Mouse (Mus musculus): ENCODE data around the gene Rab11fip5.

Gene Rab11fip5

DNA sequence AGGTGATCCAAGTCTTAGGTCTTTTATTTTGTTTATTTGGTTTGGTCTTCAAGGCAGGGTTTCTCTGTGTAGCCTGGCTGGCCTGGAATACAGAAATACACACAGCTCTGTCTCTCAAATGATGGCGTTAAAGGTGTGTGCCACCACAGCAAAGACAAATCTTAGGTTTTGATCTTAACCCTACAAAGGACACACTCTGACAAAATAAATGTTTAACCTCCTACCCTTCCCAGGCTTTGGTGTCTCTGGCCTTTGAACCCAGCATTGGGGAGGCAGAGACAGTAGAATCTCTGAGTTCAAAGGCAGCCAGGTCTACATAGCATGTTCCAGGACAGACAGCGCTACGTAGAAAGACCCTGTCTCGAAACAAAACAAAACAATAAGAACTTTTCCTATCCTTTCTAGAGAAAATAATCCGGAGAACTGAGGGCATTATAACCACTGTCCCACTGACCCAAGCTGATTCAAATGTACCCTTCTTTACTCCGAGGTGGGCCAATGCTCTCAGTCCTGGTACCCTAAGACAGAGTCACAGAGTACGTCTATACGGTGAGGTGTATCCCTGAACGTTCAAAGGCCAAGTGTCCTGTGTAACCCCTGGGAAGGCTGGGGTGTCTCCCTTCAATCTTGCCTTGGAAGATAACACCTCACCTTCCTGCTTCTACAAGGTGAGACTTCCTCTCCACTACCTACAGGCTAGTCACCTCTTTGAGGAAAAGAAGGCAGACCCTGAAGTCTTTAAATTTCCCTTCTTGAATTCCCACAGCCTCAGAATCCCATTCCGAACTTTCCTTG, 1.2 kb downstream of the Rab11fip5 start:
- no peak for DNase-seq (ENCODE audit: low read depth, low spot score)

DNA sequence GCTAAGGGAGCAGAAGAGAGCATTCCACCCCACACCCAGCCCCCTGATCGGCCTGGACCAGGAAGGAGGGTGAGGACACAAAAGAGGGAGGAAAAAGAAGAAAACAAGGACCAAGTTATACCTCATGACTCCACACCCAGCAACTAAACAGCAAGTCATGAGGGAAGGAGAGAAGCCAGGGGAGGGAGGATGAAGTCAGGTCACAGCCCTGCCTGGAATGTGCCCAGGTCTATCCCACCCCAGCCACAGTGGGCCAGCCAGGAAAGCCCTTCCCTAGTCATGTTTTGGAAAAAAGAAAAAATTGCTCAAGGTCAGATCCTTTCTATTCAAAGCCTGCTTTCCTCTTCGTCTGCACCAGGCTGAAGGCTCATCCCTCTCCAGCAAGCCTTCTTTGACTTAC, 1.9 kb downstream of the Rab11fip5 start:
- no peak for DNase-seq (ENCODE audit: low read depth, low spot score)

DNA sequence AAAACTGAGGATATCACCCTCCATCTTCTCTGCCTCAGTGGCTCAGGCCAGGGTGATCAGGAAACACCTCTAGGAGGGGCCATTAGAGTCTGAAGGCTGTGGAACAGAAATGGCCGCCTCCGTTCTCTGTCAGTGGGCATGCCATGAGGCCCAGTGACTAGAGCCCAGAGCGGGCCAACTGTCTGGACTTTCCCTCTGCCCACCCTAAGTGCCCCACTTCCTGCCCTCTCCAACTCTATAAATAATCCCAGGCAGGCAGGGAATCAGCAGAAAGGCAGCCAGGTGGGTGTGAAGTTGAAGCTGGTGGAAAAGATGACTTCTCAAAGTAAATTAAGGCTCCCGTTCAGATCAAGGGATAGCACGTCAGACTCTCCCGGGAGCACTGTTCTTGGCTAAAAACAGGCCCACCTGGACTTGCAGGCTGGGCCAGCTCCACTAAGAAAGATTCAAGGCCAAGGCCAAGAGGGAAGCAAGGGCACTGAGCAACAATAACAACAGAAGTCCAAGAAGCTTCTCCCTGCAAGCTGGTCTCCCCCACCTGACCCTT, 2.5 kb downstream of the Rab11fip5 start:
- DNase-seq (ENCODE audit: low read depth, low spot score): no peak

DNA sequence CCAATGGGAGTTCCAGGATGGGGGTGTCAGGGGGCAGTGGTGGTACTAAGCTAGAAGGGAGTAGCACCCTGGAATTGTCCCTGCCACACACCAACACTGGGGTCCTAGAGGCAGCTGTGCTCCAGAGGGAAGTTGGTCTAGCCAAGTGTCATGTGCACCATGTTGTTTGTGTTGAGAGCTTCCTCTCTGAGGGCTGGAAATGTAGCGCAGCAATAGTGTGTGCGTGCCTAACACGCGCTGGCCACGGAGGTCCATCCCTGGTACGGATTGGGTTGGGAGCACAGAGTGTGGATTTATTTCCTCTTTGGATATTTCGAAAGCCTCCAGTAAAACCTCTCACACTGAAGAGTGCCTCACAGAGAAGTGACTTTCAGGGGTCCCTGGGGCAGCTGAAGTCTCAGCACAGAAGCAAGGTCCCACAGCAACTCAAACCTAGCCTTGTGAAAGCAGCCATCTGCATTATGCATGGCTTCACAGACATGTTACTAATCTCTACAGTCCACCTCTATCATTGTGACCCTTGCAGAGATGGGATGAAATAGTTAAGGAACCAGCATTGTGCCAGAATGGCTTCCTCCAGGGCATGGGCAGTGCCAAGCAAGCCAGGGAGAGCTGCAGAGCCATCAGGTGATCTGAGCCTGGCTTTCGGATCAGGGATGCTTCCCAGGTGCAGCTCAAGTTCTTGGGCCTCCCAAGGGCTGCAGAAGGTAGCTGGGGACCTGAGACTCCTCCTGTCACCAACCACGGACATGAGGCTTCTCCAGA, 3.6 kb downstream of the Rab11fip5 start:
- no peak for DNase-seq (ENCODE audit: low read depth, low spot score)

DNA sequence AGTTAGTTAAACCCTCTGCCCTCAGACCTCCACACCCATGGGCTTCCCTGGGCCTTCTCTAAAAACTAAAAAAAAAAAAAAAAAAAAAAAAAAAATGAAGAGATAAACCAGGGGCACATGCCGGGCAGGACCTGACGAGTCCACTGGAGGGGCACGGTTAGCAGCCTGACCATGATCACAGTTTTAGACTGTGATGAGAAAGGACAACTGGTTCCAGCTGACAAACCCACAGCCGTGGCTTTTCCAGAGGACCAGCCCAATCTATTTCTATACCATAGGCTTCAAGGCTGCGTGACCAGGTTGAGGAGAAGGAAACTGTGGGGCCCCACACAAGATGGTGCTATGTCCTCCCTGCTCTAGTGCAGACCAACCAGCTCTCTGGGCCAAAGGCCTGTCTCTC, 4.4 kb downstream of the Rab11fip5 start:
- no peak for DNase-seq (ENCODE audit: low read depth, low spot score)

DNA sequence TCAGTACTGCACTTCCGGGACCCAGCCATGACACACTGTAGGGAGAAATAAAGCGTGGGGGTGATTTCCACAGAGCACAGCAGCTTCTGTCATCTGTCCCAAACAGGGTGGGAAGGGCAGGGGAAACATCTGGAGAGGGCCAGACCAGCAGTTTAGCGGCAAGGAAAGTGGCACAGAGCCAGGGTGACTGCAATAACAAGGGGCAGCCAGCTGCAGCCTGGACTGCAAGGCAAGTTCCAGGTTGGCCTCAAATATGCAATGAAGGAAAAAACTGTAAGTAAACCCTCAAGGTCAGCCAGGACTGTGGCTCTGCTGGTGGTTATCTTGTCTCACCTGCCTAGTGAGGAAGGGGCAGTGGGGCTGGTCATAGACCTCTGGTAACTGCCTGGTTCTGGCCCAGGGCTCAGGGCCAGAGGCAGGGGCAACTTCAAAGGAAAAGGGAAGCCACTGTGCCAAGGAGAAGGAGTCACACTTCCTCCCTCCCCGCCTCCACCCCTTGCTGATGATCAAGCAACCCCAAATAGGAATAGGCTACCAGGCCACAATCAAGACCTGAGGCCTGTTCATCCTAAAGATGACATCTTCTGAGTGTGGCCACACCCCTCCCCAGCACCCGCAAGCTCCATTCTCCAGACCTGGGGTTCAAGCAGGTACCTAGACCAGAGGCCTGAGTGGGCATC, 5.1 kb downstream of the Rab11fip5 start:
- no peak for DNase-seq (ENCODE audit: low read depth, low spot score)

DNA sequence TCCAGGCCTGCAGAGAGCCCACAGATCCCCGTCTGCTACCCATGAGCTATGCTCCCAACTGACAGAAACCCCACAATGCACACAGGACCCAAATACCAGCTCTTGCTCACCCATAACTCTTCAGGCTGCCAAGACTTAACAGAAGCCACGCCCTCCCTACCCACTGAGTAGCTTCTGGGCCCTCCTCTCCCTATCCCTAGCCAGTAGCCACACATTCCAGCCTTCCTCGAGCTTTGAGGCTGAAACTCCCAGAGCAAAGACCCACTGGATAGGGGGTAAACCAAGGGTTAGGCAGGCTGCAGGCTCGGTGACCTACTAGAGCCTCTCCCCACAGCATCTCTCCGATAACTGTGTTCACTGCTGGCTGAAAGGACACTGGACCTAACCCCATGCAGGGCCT, 5.7 kb downstream of the Rab11fip5 start:
- DNase-seq (ENCODE audit: low read depth, low spot score): no peak

DNA sequence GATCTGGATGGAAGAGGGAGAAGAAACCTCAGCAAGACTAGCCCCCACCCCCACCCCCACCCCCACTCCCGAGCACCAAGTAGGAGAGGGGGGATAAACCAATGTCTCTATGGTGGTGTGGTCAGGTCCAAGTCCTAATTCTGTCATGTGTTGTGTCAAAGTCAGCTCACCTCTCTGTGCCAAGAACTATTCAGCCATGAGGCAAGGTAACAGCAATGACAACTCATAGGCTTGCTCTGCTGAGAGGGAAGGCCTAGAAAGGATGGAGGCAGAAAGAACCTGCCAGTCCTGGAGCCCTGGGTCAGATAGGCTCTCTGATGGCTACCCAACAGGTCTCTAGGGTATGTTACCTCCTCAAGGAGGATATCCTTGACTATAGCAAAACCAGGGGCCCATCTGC, 6.3 kb downstream of the Rab11fip5 start:
- no peak for DNase-seq (ENCODE audit: low read depth, low spot score)

DNA sequence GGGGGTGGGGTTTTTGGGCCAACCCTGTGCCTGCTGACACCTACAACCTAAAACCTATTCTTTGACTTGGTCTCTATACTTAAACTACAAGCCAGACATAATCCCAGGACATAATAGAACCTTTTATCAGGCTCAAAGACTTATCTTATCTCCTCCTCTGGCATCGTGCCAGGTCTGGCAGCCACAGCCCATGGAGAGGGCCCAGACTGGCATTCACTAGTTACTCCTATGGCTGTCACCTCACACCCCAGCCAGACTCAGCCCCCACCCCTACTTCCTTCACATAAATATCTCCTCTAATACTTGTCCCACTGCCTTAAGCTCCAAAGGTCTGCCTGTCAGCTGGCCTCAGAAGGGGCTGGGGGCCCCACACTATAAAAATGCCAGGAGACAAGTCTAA, 8.0 kb downstream of the Rab11fip5 start:
- no peak for DNase-seq (ENCODE audit: low read depth, low spot score)

DNA sequence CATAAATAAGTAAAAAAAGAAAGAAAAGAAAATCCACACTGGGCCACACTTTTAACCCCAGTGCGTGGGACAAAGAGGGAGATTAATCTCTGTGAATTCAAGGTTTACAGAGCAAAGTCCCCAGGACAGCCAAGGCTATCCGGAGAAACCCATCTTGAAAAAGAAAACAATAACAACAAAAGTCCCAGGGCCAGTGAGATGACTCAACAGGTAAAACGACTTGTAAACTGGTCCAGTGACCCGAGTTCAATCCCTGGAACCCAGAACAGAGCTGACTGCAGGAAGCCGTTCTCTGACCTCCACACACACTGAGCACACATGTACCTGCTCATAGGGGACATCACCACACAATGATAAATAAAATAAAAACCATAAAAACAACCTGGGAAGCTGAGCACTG, 10.0 kb downstream of the Rab11fip5 start:
- no peak for DNase-seq (ENCODE audit: low read depth, low spot score)

DNA sequence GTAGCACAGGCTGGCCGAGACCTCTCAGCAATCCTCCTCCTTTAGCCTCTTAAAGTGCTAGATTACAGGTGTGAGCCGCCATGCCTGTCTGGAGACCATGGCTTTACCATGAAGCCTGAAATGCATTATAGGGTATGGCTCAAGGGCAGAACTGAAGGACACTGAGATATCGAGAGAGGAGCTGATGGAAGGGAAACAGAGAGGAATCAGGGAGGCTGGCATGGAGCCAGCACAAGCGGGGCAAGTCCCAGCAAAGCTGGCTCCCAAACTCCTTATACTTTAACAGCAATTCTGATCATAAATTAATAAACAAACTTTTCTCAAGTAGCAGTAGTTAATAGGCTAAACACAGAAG, 10.6 kb downstream of the Rab11fip5 start:
- DNase-seq (ENCODE audit: low read depth, low spot score): no peak

DNA sequence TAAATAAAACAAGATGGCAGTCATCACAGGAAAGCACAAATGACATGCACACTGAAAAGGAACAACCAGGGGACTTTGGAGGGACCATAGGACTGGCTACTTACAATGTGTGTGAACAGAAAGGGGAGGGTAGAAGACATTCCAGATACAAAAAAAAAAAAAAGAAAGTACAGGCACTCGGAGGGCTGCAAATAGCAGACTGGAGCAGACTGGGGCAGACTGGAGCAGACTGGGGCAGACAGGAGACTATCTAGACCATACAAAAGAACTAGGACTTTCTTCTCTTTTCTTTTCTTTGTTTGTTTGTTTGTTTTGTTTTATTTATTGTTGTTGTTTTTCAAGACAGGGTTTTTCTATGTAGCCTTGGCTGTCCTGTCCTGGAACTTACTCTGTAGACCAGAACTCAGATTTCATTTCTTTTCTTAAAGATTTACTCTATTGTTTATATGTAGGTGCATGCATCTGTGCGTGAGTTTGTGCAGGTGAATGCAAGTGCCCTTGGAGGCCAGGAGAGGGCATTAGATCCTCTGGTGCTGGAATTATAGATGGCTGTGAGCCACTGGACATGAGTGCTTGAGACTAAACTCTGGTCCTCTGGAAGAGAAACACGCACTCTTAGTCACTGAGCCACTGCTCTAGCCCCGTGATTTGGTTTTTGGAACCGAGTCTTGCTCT, 11.1 kb downstream of the Rab11fip5 start:
- DNase-seq (ENCODE audit: low read depth, low spot score): peak; percentile 66

DNA sequence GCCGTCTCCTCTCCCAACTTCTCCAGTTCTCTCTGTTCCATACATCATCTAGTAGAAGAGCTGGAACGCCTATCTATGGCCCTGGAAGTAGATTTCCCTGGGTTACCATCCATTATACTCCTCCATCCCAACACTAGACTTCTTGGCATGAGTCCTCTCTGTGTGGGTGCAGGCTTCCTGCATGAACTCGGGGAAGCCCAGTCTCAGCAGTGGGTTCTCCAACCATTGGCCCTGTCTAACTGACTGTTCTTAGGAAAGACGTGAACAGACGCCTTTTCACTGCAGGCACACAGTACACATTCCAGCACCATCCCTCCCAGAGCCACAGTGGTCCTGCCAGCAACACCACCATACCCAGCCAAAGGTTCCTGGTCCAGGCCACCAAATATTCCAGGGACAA, 11.8 kb downstream of the Rab11fip5 start:
- no peak for DNase-seq (ENCODE audit: low read depth, low spot score)

DNA sequence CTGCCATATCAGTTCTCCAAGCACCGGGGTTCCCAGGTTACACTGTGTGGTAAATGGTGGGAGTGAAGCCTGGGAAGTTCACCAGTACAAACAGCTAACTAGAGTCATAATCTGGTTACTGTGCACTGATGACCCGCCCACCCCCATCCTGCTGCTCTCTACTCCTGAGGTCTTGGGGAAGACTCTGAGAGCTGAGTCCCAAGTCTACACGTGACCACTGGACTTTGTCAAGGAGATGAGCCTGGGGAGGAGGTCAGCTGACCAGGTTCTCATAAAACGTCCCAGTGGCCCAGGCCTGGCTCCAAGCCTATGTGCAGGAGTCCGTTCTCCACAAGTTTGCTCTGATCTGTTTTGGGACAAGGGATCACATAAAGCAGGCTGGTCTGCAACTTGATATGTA, 14.1 kb downstream of the Rab11fip5 start:
- no peak for DNase-seq (ENCODE audit: low read depth, low spot score)

DNA sequence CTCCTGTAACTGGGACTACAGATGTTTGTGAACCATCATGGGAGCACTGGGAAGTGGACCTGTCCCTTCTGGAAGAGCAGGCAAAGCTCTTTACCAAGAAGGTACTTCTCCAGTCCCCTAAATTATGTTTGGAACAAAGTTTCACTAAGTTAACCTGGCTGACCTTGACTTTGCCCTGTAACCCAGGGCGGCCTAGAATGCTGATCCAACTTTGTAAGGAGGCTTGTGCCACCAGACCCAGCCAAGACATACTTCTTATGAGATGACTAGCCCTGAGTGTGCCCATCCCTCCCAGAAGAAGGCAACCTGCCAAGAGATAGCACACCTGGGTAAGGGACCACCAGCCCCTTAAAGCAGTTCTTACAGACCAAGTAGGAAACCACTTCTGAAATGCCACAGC, 15.6 kb downstream of the Rab11fip5 start:
- DNase-seq (ENCODE audit: low read depth, low spot score): no peak

DNA sequence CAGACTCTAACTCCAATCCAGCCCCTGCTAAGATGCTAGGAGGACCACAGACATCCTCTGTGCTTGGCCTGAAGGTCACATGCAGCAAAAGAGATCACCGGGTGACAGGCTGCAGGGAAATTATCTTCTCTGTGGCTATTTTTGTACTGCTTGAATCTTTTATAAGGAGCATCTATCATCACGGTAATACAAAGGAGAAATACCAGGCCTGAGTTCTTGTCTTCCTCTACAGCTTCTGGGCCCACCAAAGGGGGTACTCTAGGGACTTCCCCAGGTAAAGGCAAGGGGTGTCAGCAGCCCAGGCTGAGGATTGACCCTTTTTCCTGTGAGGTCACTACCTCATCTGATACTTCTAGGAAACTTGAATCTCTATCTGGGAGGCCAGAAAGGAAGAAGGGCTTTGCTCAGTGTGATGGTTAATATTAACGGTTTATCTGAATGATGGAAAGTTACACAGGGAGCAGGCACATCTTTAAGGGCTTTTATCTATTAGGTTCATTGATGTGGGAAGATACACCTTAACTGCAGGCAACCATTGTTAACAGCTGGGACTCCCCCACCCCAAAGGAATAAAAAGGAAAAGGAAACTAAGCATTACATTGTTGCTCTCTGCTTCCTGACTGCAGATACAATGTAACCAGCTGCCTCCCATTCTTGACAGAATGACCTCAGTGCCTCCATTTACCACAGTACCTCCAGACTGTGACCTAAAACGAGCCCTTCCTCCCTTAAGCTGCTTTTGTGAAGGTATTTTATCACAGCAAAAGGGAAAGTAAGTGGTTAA, 17.6 kb downstream of the Rab11fip5 start:
- no peak for DNase-seq (ENCODE audit: low read depth, low spot score)

DNA sequence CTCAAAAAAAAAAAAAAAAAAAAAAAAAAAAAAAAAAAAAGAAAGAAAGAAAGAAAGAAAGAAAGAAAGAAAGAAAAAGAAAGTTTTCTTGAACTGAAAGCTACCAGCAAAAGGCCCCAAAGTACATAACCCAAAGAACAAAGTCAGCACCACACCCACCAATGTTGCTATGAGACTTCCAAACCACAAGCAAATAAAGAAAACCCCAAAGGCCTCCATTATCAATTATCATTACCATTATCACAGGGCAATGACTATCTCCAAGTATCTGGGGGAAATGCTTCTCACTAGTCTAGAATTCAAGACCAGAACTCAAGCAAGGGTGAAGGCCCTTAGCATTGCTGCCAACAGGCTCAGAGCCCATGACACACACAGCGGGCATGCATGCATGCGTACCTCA, 18.7 kb downstream of the Rab11fip5 start:
- no peak for DNase-seq (ENCODE audit: low read depth, low spot score)

DNA sequence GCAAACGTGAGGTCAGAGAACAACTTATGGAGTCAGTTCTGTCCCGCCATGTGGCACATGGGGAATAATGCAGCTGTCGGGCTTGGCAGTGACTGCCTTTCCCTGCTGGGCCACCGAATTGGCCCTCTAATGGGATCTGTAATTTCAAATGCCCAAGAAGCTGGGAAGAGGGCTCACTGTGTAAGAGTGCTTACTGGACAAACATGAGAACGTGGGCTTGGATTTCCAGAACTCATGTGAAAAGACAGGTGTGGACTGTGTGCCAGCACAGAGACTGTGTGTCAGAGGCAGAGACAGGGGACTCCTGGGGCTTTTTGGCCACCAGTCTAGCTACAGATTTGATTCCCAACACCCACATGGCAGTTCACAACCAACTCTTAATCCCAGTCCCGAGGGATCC, 19.7 kb downstream of the Rab11fip5 start:
- DNase-seq (ENCODE audit: low read depth, low spot score): no peak

DNA sequence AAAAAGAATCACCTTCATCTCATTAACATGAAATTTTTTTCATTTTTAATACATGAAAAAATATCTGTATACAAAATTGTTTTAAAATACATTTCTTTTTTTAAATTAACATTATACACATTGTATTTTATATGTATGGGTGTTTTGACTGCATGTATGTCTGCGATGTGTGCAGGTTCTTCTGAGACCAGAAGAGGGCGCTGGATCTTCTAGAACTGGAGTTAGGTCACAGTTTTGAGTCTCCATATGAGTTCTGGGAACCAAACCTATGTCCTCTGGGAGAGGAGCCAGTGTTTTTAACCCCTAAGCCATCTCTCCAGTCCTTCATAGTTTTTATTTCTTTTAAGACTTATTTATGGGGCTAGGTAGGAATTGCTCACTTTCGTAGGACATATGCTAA, 20.7 kb downstream of the Rab11fip5 start:
- DNase-seq (ENCODE audit: low read depth, low spot score): peak; percentile 60

DNA sequence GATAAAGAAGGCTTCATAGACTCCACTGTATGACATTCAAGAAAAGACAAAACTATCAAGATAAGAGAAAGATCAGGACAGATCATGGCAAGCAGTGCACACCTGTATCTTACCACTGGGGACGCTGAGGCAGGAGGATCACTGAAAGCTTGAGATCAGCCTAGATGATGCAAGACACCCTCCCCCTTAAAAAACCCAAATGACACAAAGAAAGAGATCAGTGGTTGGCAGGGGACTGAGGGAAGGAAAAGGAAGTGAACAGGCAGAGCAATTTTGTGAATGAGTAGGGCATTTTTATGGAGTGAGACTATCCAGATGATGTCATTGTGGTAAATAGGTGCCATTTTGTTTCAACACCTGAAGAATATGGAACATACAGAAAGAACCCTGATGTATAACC, 24.3 kb downstream of the Rab11fip5 start:
- DNase-seq (ENCODE audit: low read depth, low spot score): no peak

DNA sequence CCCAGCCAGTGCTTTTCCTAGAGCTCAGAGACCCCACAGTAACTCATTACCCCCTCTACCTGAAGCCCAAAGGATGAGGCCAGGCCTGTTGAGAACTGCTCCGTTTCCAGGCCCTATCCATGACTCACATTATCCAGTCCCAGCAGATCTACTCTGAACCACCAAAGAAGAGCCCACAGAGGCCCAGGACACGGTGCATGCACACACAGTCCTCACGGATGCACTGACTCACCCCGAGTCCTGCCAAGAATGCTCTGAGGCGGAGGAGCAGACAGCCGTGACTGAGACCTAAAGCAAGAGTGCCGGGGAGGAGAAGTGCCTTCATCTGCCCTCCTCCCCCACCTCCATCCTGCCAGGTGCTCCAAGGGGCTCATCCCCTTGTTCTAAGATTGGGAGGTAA, 25.2 kb downstream of the Rab11fip5 start:
- no peak for DNase-seq (ENCODE audit: low read depth, low spot score)

Data from ES-CJ7 (cell line).